Mouse (Mus musculus): ENCODE data around the gene Plekhh3.

Gene Plekhh3

GRCm38 (mm10) chr11:101186526-101187247 lies 15.5 kb upstream of the Plekhh3 start:
- no peak for DNase-seq (ENCODE audit: low spot score)

GRCm38 (mm10) chr11:101185441-101185840 lies 14.3 kb upstream of the Plekhh3 start:
- no peak for DNase-seq (ENCODE audit: low spot score)

- no peak for DNase-seq (ENCODE audit: low spot score)
Observed at GRCm38 (mm10) chr11:101184984-101185383, 13.8 kb upstream of the Plekhh3 start.

GRCm38 (mm10) chr11:101182771-101183517 lies 11.8 kb upstream of the Plekhh3 start:
- no peak for DNase-seq (ENCODE audit: low spot score)

- DNase-seq (ENCODE audit: low spot score), result no peak
Observed at GRCm38 (mm10) chr11:101181961-101182360, 10.8 kb upstream of the Plekhh3 start.

- peak; percentile 76 for DNase-seq (ENCODE audit: low spot score)
Observed at GRCm38 (mm10) chr11:101180846-101181740, 9.9 kb upstream of the Plekhh3 start.

- DNase-seq (ENCODE audit: low spot score), result no peak
Observed at GRCm38 (mm10) chr11:101180261-101180660, 9.1 kb upstream of the Plekhh3 start.

GRCm38 (mm10) chr11:101179306-101179705 lies 8.2 kb upstream of the Plekhh3 start:
- no peak for DNase-seq (ENCODE audit: low spot score)

GRCm38 (mm10) chr11:101178061-101179058 lies 7.2 kb upstream of the Plekhh3 start:
- no peak for DNase-seq (ENCODE audit: low spot score)

GRCm38 (mm10) chr11:101176933-101177773 lies 6.0 kb upstream of the Plekhh3 start:
- DNase-seq (ENCODE audit: low spot score), result no peak

GRCm38 (mm10) chr11:101176117-101176691 lies 5.1 kb upstream of the Plekhh3 start:
- DNase-seq (ENCODE audit: low spot score), result no peak

- DNase-seq (ENCODE audit: low spot score), result no peak
Observed at GRCm38 (mm10) chr11:101175636-101176116, 4.5 kb upstream of the Plekhh3 start.

GRCm38 (mm10) chr11:101174851-101175628 lies 3.9 kb upstream of the Plekhh3 start, which contains the start of gene Ccr10:
TSS of gene Ccr10 (minus strand) at chr11:101175443.
- DNase-seq (ENCODE audit: low spot score), result no peak

- no peak for DNase-seq (ENCODE audit: low spot score)
Observed at GRCm38 (mm10) chr11:101174389-101174745, 3.2 kb upstream of the Plekhh3 start.

- DNase-seq (ENCODE audit: low spot score), result peak; percentile 67
Observed at GRCm38 (mm10) chr11:101173631-101174388, 2.7 kb upstream of the Plekhh3 start.

- peak; percentile 58 for DNase-seq (ENCODE audit: low spot score)
Observed at GRCm38 (mm10) chr11:101173112-101173511, 2.0 kb upstream of the Plekhh3 start.

GRCm38 (mm10) chr11:101172434-101172815 lies 1.3 kb upstream of the Plekhh3 start:
- DNase-seq (ENCODE audit: low spot score), result no peak
